Mouse (Mus musculus) kidney, postnatal 14 days (tissue): Measurements from ENCODE around the gene Rpe65.

Source experiments
- DNase-seq: peaks from one replicate; pipeline ENCODE4 v3.0.0; 2022; ENCODE audit warnings: mixed read lengths

The Rpe65 gene

GRCm38 (mm10) chr3:159598875-159599274 lies at the start of gene Rpe65:
Gene Rpe65 (plus strand): TSS chr3:159599175.
- no peak for DNase-seq

- DNase-seq, result no peak
Observed at GRCm38 (mm10) chr3:159550224-159550623, 48.8 kb upstream of the Rpe65 start.

- DNase-seq, result no peak
Observed at GRCm38 (mm10) chr3:159614977-159615376, 16.0 kb downstream of the Rpe65 start.

DNA sequence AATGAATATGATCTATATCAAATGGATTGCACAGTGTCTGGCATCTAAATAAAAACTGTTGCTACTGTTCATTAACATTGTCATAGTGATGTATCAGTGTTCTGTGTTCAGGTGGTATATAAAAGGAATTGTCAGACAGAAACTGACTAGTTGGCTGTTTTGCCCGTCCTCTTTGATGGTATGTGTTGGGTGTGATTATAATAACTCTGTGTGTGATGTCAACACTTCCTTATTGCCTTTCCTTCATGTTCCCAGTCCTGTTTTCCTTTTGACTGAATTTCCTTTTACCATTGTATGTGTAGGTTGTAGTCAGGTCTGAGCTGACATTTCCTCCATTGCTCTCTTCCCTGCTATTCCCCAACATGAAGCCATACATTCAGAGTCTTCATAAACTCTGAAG lies 22.1 kb downstream of the Rpe65 start:
- DNase-seq, result no peak

DNA sequence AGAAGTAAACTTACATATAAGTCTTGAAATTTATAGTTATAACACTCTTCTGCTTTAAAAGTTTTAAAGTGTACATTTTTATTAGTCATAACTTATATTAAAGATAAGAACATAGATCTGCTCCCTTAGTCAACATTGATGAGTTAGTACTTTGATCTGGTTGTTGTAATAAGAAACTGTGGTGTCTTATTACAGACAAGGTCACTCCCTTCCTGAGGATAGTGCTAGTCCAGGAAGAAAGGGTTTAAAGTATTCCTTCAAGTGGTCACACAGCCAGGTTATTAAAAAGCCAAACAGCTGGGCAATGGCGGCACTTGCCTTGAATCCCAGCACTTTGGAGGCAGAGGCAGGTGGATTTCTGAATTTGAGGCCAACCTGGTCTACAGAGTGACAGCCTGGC lies 25.0 kb downstream of the Rpe65 start:
- DNase-seq, result no peak

DNA sequence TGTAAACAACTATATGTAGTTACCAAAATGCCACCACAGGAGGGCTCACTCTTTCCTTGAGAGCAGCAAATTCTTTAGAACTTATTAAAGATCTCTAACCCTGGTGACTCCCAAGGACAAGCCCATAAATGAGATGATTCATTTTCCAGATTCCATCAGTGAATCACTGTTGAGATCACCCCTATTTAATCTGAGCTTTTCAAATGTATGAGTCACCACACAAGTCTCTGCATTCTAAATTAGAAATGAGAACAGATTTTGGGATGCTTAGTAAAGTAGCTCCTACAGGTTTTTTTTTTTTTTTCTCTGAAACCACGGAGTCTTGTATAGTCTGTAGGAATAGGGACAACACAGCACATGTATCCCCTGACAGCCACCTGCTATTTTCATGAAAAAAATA lies 61.8 kb downstream of the Rpe65 start:
- no peak for DNase-seq

DNA sequence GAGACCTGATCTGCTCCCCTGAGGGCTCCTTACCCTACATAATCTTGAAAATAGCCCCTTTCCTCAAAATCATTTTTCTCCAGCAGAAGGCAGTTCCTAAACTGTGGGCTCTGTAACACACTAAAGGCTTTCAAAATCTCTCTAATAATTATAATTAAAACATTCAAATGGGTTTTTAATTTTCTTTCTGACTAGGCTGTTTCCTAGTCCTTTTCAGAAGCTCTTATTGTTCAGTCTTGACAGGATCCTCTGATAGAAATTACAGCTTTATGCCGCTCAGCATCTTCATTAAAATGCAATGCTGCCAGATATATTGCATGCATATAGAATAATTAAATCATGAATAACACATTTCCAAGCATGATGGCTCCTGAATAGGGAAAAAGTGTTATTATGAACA lies 64.4 kb downstream of the Rpe65 start:
- DNase-seq, result no peak
